Mouse (Mus musculus) lung, postnatal 0 days (tissue): ENCODE results near the gene Lama4. TPM values are rescaled to one million over a fixed set of nuclear protein-coding genes. Genes with fewer than 3 reads are reported as not detected.

Source experiments
- ATAC-seq: fragments of 200-750 bp; cut with Nextera tagmentation; 2 replicates; pipeline ENCODE4 v1.8.0; 2017; ENCODE audit warnings: moderate library complexity
- DNase-seq: peaks from one replicate; pipeline ENCODE4 v3.0.0-alpha.2; 2016; ENCODE audit warnings: low spot score
- H3K27ac ChIP-seq: fragments of 300-500 bp; sonication (generic); 2 replicates; pipeline ENCODE4 v1.5.1; 2014; ENCODE audit warnings: antibody characterized with exemption, mild to moderate bottlenecking, low read length, mixed read lengths
- H3K27me3 ChIP-seq: fragments of 300-500 bp; sonication (generic); replicated peaks from 2 replicates; pipeline ENCODE4 v1.6.1; 2014; ENCODE audit warnings: low read length, mixed read lengths; ENCODE audit not compliant: insufficient read depth
- H3K36me3 ChIP-seq: fragments of 300-500 bp; sonication (generic); 2 replicates; pipeline ENCODE4 v1.6.1; 2014; ENCODE audit warnings: low read length, mixed read lengths; ENCODE audit not compliant: insufficient read depth
- H3K4me1 ChIP-seq: fragments of 300-500 bp; sonication (generic); 2 replicates; pipeline ENCODE4 v1.6.1; 2014; ENCODE audit warnings: antibody characterized with exemption, low read depth, low read length, mixed read lengths; ENCODE audit not compliant: insufficient read depth
- H3K4me2 ChIP-seq: fragments of 300-500 bp; sonication (generic); replicated peaks from 2 replicates; pipeline ENCODE4 v1.6.1; 2014; ENCODE audit warnings: low read depth, mild to moderate bottlenecking, low read length, moderate library complexity, mixed read lengths
- H3K4me3 ChIP-seq: fragments of 300-500 bp; sonication (generic); 2 replicates; pipeline ENCODE4 v1.5.1; 2014; ENCODE audit warnings: low read depth, low read length
- H3K9ac ChIP-seq: fragments of 300-500 bp; sonication (generic); replicated peaks from 2 replicates; pipeline ENCODE4 v1.6.1; 2014; ENCODE audit warnings: low read depth, mild to moderate bottlenecking
- H3K9me3 ChIP-seq: fragments of 300-500 bp; sonication (generic); 2 replicates; pipeline ENCODE4 v1.6.1; 2016; ENCODE audit warnings: low read length, mixed read lengths
- CTCF ChIP-seq: IDR thresholded peaks from 2 replicates; pipeline ENCODE4 v1.5.1; 2016; ENCODE audit warnings: antibody characterized with exemption, mild to moderate bottlenecking
- EP300 ChIP-seq: IDR thresholded peaks from 2 replicates; pipeline ENCODE4 v1.6.1; 2016; ENCODE audit warnings: antibody characterized with exemption, mild to moderate bottlenecking, control low read depth
- WGBS: fragments of 180-500 bp; shearing (Covaris S2); extraction: QIAGEN DNeasy Blood & Tissue Kit; methylation state at CpG from one replicate; pipeline ENCODE4 v1.1.7; 2014; 5-methylcytosine and 5-hydroxymethylcytosine counted together
- polyA plus RNA-seq: library from polyadenylated mRNA; unstranded; fragments of >200 nt; fragmentation: Nextera tagmentation; extraction: Ambion mirVana; gene quantifications from 2 replicates; pipeline ENCODE4 v1.2.1, GENCODE M21; 2015

Lama4 gene
- polyA plus RNA-seq, 1 experiment from 2014 or later: 73.6 TPM

DNA sequence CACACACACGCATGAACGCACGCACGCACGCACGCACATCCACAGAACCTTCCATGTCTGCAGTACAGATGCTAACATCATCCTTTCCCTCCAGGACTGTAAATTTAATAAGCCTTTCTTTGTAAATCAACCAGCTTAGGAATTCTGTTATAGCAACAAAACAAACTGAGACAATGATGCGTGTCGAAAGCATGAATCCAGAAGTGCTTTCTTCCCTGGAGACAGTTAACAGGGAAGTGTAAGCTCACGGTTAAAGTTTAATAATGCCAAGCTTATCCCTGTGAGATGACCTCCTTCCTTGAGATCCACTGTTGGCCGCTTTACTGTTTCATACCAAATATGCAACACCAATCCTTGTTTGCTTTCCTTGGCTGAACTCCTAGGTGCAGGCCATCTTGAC is 133.4 kb downstream of the Lama4 start:
- no peak overlapping the region for H3K9ac ChIP-seq
- no peak overlapping the region for H3K27ac ChIP-seq
- ATAC-seq (no peak), DNase-seq (no peak)
- WGBS: 94% methylated on average over 10 of the region's 10 CpGs
- TF ChIP-seq CTCF: no peak
- TF ChIP-seq EP300: no peak
- H3K4me3 ChIP-seq: no peak overlapping the region
- H3K27me3 ChIP-seq: no peaks in the 10 kb centered on the region
- H3K9me3 ChIP-seq: no peaks in the 10 kb centered on the region
- no peak overlapping the region for H3K4me2 ChIP-seq
- peaks cover 16% of the 10 kb centered on the region; the same call in 1 of the 2 replicates for H3K36me3 ChIP-seq
- no peaks in the 10 kb centered on the region for H3K4me1 ChIP-seq

GRCm38 (mm10) chr10:39104803-39105449 is 139.6 kb downstream of the Lama4 start:
- Histone ChIP-seq H3K36me3 (peaks cover 12% of the 10 kb centered on the region; the same call in 1 of the 2 replicates), H3K4me2 (no peak overlapping the region), H3K27me3 (no peaks in the 10 kb centered on the region), H3K9ac (no peak overlapping the region), H3K9me3 (no peaks in the 10 kb centered on the region), H3K4me1 (no peaks in the 10 kb centered on the region), H3K4me3 (no peak overlapping the region), H3K27ac (no peak overlapping the region)
- 84% methylated on average over 8 of the region's 8 CpGs for WGBS
- TF ChIP-seq EP300: no peak
- TF ChIP-seq CTCF: no peak
- DNase-seq (no peak), ATAC-seq (no peak)

GRCm38 (mm10) chr10:39106413-39106812 is 141.1 kb downstream of the Lama4 start:
- H3K27me3 ChIP-seq: no peaks in the 10 kb centered on the region
- WGBS: 68% methylated on average over 3 of the region's 3 CpGs
- H3K36me3 ChIP-seq: peaks cover 12% of the 10 kb centered on the region; the same call in 1 of the 2 replicates
- H3K4me1 ChIP-seq: no peaks in the 10 kb centered on the region
- H3K9me3 ChIP-seq: no peaks in the 10 kb centered on the region
- H3K9ac ChIP-seq: no peak overlapping the region
- no peak overlapping the region for H3K4me2 ChIP-seq
- ATAC-seq (no peak), DNase-seq (no peak)
- H3K4me3 ChIP-seq: no peak overlapping the region
- no peak overlapping the region for H3K27ac ChIP-seq
- TF ChIP-seq EP300: no peak
- TF ChIP-seq CTCF: no peak

GRCm38 (mm10) chr10:39106935-39107334 is 141.6 kb downstream of the Lama4 start:
- H3K36me3 ChIP-seq: peaks cover 12% of the 10 kb centered on the region; the same call in 1 of the 2 replicates
- H3K27ac ChIP-seq: no peak overlapping the region
- H3K9ac ChIP-seq: no peak overlapping the region
- TF ChIP-seq CTCF (no peak), EP300 (no peak)
- no peaks in the 10 kb centered on the region for H3K4me1 ChIP-seq
- H3K27me3 ChIP-seq: no peaks in the 10 kb centered on the region
- H3K4me2 ChIP-seq: no peak overlapping the region
- H3K9me3 ChIP-seq: no peaks in the 10 kb centered on the region
- WGBS: 65% methylated on average over 4 of the region's 4 CpGs
- DNase-seq (peak; percentile 7), ATAC-seq (no peak)
- no peak overlapping the region for H3K4me3 ChIP-seq

DNA sequence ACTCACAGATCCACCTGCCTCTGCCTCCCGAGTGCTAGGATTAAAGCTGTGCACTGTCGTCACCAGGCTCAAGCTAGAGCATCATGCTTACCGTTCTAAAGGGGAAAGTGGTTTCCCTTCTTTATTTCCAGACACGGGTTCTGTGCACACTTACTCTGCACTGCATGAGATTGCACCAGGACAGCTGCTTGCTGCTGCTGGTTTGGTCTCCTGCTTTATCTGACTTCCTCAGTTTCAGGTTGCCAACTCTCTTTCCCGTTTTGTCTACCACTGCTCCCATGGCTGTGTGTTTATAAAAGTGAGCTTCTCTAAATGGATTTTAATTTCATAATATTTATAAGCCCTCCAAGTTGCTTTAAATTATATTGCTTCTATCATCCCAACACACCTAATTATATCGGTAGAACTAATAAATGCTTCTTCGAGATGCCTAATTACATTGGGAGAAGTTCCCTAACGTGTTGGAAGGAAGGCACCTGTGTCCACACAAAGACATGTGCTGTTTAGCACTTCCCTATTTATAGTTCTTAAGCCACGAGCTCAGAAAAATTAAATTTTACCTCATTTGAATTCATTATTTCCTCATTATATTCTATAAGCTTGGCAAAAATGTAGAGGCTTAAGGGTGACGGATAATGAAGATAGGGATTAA is 143.6 kb downstream of the Lama4 start:
- Histone ChIP-seq H3K4me1 (no peaks in the 10 kb centered on the region), H3K27me3 (no peaks in the 10 kb centered on the region), H3K4me3 (no peak overlapping the region), H3K36me3 (peaks cover 8% of the 10 kb centered on the region; the same call in 1 of the 2 replicates), H3K27ac (no peak overlapping the region), H3K4me2 (no peak overlapping the region), H3K9ac (no peak overlapping the region), H3K9me3 (no peaks in the 10 kb centered on the region)
- no peak for DNase-seq
- no peak for ATAC-seq
- TF ChIP-seq CTCF: no peak
- no peak for TF ChIP-seq EP300
- 56% methylated on average over 10 of the region's 10 CpGs for WGBS

GRCm38 (mm10) chr10:39109489-39109874 is 144.2 kb downstream of the Lama4 start:
- 56% methylated on average over 4 of the region's 4 CpGs for WGBS
- H3K4me1 ChIP-seq: no peaks in the 10 kb centered on the region
- no peak for DNase-seq

More at GRCm38 (mm10) chr10:39109489-39109874, 144.2 kb downstream of the Lama4 start:
- no peaks in the 10 kb centered on the region for H3K9me3 ChIP-seq
- no peak overlapping the region for H3K4me3 ChIP-seq
- H3K27me3 ChIP-seq: no peaks in the 10 kb centered on the region
- no peak overlapping the region for H3K9ac ChIP-seq
- H3K4me2 ChIP-seq: no peak overlapping the region
- peaks cover 8% of the 10 kb centered on the region; the same call in 1 of the 2 replicates for H3K36me3 ChIP-seq
- no peak for ATAC-seq
- no peak for TF ChIP-seq EP300
- TF ChIP-seq CTCF: no peak
- H3K27ac ChIP-seq: no peak overlapping the region
